Mouse (Mus musculus): ENCODE data around the gene Nfia.

Nfia gene

GRCm38 (mm10) chr4:97841063-97841595 lies 68.6 kb downstream of the Nfia start:
- no peak for DNase-seq

GRCm38 (mm10) chr4:97841745-97842144 lies 69.2 kb downstream of the Nfia start:
- DNase-seq, result no peak

- no peak for DNase-seq
Measured at GRCm38 (mm10) chr4:97843981-97844690, 71.6 kb downstream of the Nfia start.

- DNase-seq, result no peak
Measured at GRCm38 (mm10) chr4:97844899-97845298, 72.4 kb downstream of the Nfia start.

GRCm38 (mm10) chr4:97847653-97848052 lies 75.1 kb downstream of the Nfia start:
- no peak for DNase-seq

- no peak for DNase-seq
Measured at GRCm38 (mm10) chr4:97850991-97851390, 78.5 kb downstream of the Nfia start.

GRCm38 (mm10) chr4:97851698-97852097 lies 79.2 kb downstream of the Nfia start:
- DNase-seq, result no peak

GRCm38 (mm10) chr4:97852626-97853025 lies 80.1 kb downstream of the Nfia start:
- no peak for DNase-seq

- no peak for DNase-seq
Measured at GRCm38 (mm10) chr4:97854779-97855178, 82.2 kb downstream of the Nfia start.

GRCm38 (mm10) chr4:97855712-97856420 lies 83.3 kb downstream of the Nfia start:
- DNase-seq, result no peak

- no peak for DNase-seq
Measured at GRCm38 (mm10) chr4:97857549-97857948, 85.0 kb downstream of the Nfia start.

- no peak for DNase-seq
Measured at GRCm38 (mm10) chr4:97859431-97859830, 86.9 kb downstream of the Nfia start.

- DNase-seq, result no peak
Measured at GRCm38 (mm10) chr4:97860376-97860775, 87.8 kb downstream of the Nfia start.

GRCm38 (mm10) chr4:97860791-97861344 lies 88.3 kb downstream of the Nfia start:
- DNase-seq, result no peak

GRCm38 (mm10) chr4:97862379-97862778 lies 89.8 kb downstream of the Nfia start:
- DNase-seq, result no peak

- no peak for DNase-seq
Measured at GRCm38 (mm10) chr4:97864276-97864675, 91.7 kb downstream of the Nfia start.

- DNase-seq, result no peak
Measured at GRCm38 (mm10) chr4:97865410-97865953, 92.9 kb downstream of the Nfia start.

- no peak for DNase-seq
Measured at GRCm38 (mm10) chr4:97866463-97866862, 93.9 kb downstream of the Nfia start.

- no peak for DNase-seq
Measured at GRCm38 (mm10) chr4:97868307-97868937, 95.9 kb downstream of the Nfia start.

GRCm38 (mm10) chr4:97868938-97869440 lies 96.5 kb downstream of the Nfia start:
- DNase-seq, result peak; percentile 8

GRCm38 (mm10) chr4:97869451-97869850 lies 96.9 kb downstream of the Nfia start:
- no peak for DNase-seq

GRCm38 (mm10) chr4:97871770-97872439 lies 99.4 kb downstream of the Nfia start:
- no peak for DNase-seq

All from thymus, postnatal 14 days (tissue).